Mouse (Mus musculus): ENCODE results near the gene Ift140. TPM values are rescaled to one million over a fixed set of nuclear protein-coding genes. Genes with fewer than 3 reads are reported as not detected.

The Ift140 gene
- polyA plus RNA-seq, 1 experiment from 2014 or later = 2.9 TPM

- Histone ChIP-seq H3K9me3 (ENCODE audit: control insufficient read depth) (no peaks in the 10 kb centered on the region), H3K4me2 (replicated peaks; ENCODE audit: low read depth) (no peak overlapping the region), H3K27ac (ENCODE audit: low read depth, low read length) (no peak overlapping the region), H3K9ac (ENCODE audit: low read depth, low read length) (no peak overlapping the region), H3K4me1 (replicated peaks; ENCODE audit: control insufficient read depth, insufficient read depth, low read length) (no peaks in the 10 kb centered on the region), H3K27me3 (replicated peaks; ENCODE audit: control insufficient read depth, insufficient read depth, low read length) (no peaks in the 10 kb centered on the region), H3K36me3 (ENCODE audit: control insufficient read depth, insufficient read depth) (peaks cover 15% of the 10 kb centered on the region), H3K4me3 (ENCODE audit: low read depth, low read length) (no peak overlapping the region)
- TF ChIP-seq CTCF (IDR thresholded peaks at IDR 0.05; ENCODE audit: low read depth) = no peak
- WGBS = 90% methylated on average over 10 of the region's 10 CpGs
- no peak for ATAC-seq
These were observed 74.6 kb downstream of the Ift140 start for GRCm38 (mm10) chr17:25090450-25090849.

DNA sequence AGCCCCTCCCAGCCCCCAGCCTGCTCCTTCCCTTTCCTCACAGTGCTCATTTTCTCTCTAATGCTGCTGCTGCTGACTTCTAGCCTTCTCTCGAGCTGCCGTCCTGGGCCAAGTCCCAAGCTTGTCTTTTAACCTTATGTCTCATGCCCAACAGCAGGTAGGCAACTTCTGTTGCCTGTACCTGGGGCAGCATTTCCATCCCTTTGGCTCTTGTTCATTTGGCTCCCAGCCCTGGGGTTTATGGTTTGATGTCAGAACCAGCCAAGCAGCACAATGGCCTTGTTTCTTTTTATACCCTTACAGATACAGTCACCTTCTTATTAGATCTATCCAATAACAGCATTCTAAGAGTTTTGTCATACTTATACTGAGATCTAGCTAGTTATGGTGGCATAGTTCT is 80.3 kb downstream of the Ift140 start:
- 83% methylated on average over 2 of the region's 2 CpGs for WGBS
- no peak overlapping the region for H3K9ac ChIP-seq (ENCODE audit: low read depth, low read length)
- no peak for TF ChIP-seq CTCF (IDR thresholded peaks at IDR 0.05; ENCODE audit: low read depth)
- ATAC-seq = no peak
- no peaks in the 10 kb centered on the region for H3K9me3 ChIP-seq (ENCODE audit: control insufficient read depth)
- no peak overlapping the region for H3K4me3 ChIP-seq (ENCODE audit: low read depth, low read length)
- no peak overlapping the region for H3K4me2 ChIP-seq (replicated peaks; ENCODE audit: low read depth)
- peaks cover 43% of the 10 kb centered on the region for H3K36me3 ChIP-seq (ENCODE audit: control insufficient read depth, insufficient read depth)
- H3K27me3 ChIP-seq (replicated peaks; ENCODE audit: control insufficient read depth, insufficient read depth, low read length) = no peaks in the 10 kb centered on the region
- no peak overlapping the region for H3K27ac ChIP-seq (ENCODE audit: low read depth, low read length)
- no peaks in the 10 kb centered on the region for H3K4me1 ChIP-seq (replicated peaks; ENCODE audit: control insufficient read depth, insufficient read depth, low read length)

- Histone ChIP-seq H3K9ac (ENCODE audit: low read depth, low read length) (no peak overlapping the region), H3K27me3 (replicated peaks; ENCODE audit: control insufficient read depth, insufficient read depth, low read length) (no peaks in the 10 kb centered on the region), H3K9me3 (ENCODE audit: control insufficient read depth) (no peaks in the 10 kb centered on the region), H3K27ac (ENCODE audit: low read depth, low read length) (no peak overlapping the region), H3K4me1 (replicated peaks; ENCODE audit: control insufficient read depth, insufficient read depth, low read length) (no peaks in the 10 kb centered on the region), H3K4me2 (replicated peaks; ENCODE audit: low read depth) (no peak overlapping the region), H3K4me3 (ENCODE audit: low read depth, low read length) (no peak overlapping the region), H3K36me3 (ENCODE audit: control insufficient read depth, insufficient read depth) (peaks cover 68% of the 10 kb centered on the region)
- no peak for ATAC-seq
- TF ChIP-seq CTCF (IDR thresholded peaks at IDR 0.05; ENCODE audit: low read depth) = no peak
- 94% methylated on average over 6 of the region's 6 CpGs for WGBS
These were observed 84.2 kb downstream of the Ift140 start for GRCm38 (mm10) chr17:25100052-25100451.

DNA sequence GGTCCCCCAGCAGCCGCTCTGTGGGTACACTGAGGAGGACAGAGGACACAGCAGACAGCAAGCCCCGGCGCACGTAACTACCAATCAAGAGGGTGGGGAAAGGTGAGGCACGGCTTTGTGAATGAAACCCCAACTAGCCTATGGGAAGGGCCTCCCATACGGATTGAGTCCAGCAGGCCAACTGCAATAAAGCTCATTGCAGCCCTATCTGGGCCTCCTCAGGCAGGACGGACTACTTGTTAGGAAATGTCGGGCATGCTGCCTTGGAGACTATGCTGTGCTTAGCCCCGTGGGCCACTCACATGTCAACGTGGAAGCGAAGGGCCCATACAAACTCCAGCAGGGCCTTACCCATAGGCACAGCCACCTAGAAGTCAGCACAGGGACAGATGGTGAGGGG is 85.5 kb downstream of the Ift140 start:
- no peaks in the 10 kb centered on the region for H3K4me1 ChIP-seq (replicated peaks; ENCODE audit: control insufficient read depth, insufficient read depth, low read length)
- peak; percentile 64; the same call in 1 of the 2 replicates for ATAC-seq
- peaks cover 81% of the 10 kb centered on the region for H3K36me3 ChIP-seq (ENCODE audit: control insufficient read depth, insufficient read depth)
- H3K9ac ChIP-seq (ENCODE audit: low read depth, low read length) = no peak overlapping the region
- H3K27me3 ChIP-seq (replicated peaks; ENCODE audit: control insufficient read depth, insufficient read depth, low read length) = no peaks in the 10 kb centered on the region
- no peak overlapping the region for H3K27ac ChIP-seq (ENCODE audit: low read depth, low read length)
- H3K4me2 ChIP-seq (replicated peaks; ENCODE audit: low read depth) = no peak overlapping the region
- no peak overlapping the region for H3K4me3 ChIP-seq (ENCODE audit: low read depth, low read length)
- no peak for TF ChIP-seq CTCF (IDR thresholded peaks at IDR 0.05; ENCODE audit: low read depth)
- H3K9me3 ChIP-seq (ENCODE audit: control insufficient read depth) = no peaks in the 10 kb centered on the region
- 69% methylated on average over 11 of the region's 11 CpGs for WGBS

- H3K27ac ChIP-seq (ENCODE audit: low read depth, low read length) = no peak overlapping the region
- TF ChIP-seq CTCF (IDR thresholded peaks at IDR 0.05; ENCODE audit: low read depth) = no peak
- no peaks in the 10 kb centered on the region for H3K9me3 ChIP-seq (ENCODE audit: control insufficient read depth)
- no peak overlapping the region for H3K9ac ChIP-seq (ENCODE audit: low read depth, low read length)
- no peak overlapping the region for H3K4me3 ChIP-seq (ENCODE audit: low read depth, low read length)
- WGBS = 83% methylated on average over 16 of the region's 16 CpGs
- no peak overlapping the region for H3K4me2 ChIP-seq (replicated peaks; ENCODE audit: low read depth)
- ATAC-seq = no peak
- H3K27me3 ChIP-seq (replicated peaks; ENCODE audit: control insufficient read depth, insufficient read depth, low read length) = no peaks in the 10 kb centered on the region
- peaks cover 68% of the 10 kb centered on the region; the same call in 1 of the 2 replicates for H3K36me3 ChIP-seq (ENCODE audit: control insufficient read depth, insufficient read depth)
- H3K4me1 ChIP-seq (replicated peaks; ENCODE audit: control insufficient read depth, insufficient read depth, low read length) = no peaks in the 10 kb centered on the region
These were observed 91.9 kb downstream of the Ift140 start for GRCm38 (mm10) chr17:25107786-25108185.

GRCm38 (mm10) chr17:25109578-25109977 is 93.7 kb downstream of the Ift140 start:
- Histone ChIP-seq H3K4me3 (ENCODE audit: low read depth, low read length) (no peak overlapping the region), H3K36me3 (ENCODE audit: control insufficient read depth, insufficient read depth) (peaks cover 54% of the 10 kb centered on the region; the same call in 1 of the 2 replicates), H3K9me3 (ENCODE audit: control insufficient read depth) (no peaks in the 10 kb centered on the region), H3K27me3 (replicated peaks; ENCODE audit: control insufficient read depth, insufficient read depth, low read length) (no peaks in the 10 kb centered on the region), H3K4me2 (replicated peaks; ENCODE audit: low read depth) (no peak overlapping the region), H3K27ac (ENCODE audit: low read depth, low read length) (no peak overlapping the region), H3K4me1 (replicated peaks; ENCODE audit: control insufficient read depth, insufficient read depth, low read length) (no peaks in the 10 kb centered on the region), H3K9ac (ENCODE audit: low read depth, low read length) (no peak overlapping the region)
- WGBS = 76% methylated on average over 2 of the region's 2 CpGs
- peak; percentile 49; the same call in 1 of the 2 replicates for ATAC-seq
- peak; percentile 81 for TF ChIP-seq CTCF (IDR thresholded peaks at IDR 0.05; ENCODE audit: low read depth)

DNA sequence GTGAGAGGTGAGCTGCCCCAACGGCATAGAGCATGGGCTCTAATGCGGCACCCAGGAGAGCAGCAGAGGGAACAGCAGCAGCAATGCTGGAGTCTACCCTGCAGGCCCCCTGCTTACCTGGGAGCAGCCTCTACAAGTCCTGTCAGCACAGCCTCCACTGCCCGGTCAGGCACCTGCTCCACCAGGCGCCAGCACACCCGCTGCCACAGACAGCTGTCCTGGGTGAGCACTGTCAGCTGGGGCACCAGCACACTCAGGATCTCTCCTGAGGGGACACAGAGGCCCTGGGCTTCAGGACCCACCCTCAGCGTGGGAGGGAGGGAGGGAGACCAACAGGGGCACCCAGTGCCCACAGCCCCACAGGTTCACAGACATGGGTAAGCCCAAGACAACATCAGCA is 94.7 kb downstream of the Ift140 start:
- no peaks in the 10 kb centered on the region for H3K9me3 ChIP-seq (ENCODE audit: control insufficient read depth)
- no peaks in the 10 kb centered on the region for H3K4me1 ChIP-seq (replicated peaks; ENCODE audit: control insufficient read depth, insufficient read depth, low read length)
- H3K9ac ChIP-seq (ENCODE audit: low read depth, low read length) = no peak overlapping the region
- no peaks in the 10 kb centered on the region for H3K27me3 ChIP-seq (replicated peaks; ENCODE audit: control insufficient read depth, insufficient read depth, low read length)
- no peak overlapping the region for H3K4me3 ChIP-seq (ENCODE audit: low read depth, low read length)
- no peak for ATAC-seq
- 89% methylated on average over 6 of the region's 6 CpGs for WGBS
- no peak for TF ChIP-seq CTCF (IDR thresholded peaks at IDR 0.05; ENCODE audit: low read depth)
- no peak overlapping the region for H3K4me2 ChIP-seq (replicated peaks; ENCODE audit: low read depth)
- H3K36me3 ChIP-seq (ENCODE audit: control insufficient read depth, insufficient read depth) = peaks cover 45% of the 10 kb centered on the region; the same call in 1 of the 2 replicates
- H3K27ac ChIP-seq (ENCODE audit: low read depth, low read length) = no peak overlapping the region

All from intestine, postnatal 0 days (tissue).